Mouse (Mus musculus) NIH3T3 (cell line): Measurements from ENCODE around the gene Slc1a3.

Source experiments
- DNase-seq: peaks from one replicate; pipeline ENCODE4 v3.0.0-alpha.2; 2012; ENCODE audit warnings: low read depth

The Slc1a3 gene

DNA sequence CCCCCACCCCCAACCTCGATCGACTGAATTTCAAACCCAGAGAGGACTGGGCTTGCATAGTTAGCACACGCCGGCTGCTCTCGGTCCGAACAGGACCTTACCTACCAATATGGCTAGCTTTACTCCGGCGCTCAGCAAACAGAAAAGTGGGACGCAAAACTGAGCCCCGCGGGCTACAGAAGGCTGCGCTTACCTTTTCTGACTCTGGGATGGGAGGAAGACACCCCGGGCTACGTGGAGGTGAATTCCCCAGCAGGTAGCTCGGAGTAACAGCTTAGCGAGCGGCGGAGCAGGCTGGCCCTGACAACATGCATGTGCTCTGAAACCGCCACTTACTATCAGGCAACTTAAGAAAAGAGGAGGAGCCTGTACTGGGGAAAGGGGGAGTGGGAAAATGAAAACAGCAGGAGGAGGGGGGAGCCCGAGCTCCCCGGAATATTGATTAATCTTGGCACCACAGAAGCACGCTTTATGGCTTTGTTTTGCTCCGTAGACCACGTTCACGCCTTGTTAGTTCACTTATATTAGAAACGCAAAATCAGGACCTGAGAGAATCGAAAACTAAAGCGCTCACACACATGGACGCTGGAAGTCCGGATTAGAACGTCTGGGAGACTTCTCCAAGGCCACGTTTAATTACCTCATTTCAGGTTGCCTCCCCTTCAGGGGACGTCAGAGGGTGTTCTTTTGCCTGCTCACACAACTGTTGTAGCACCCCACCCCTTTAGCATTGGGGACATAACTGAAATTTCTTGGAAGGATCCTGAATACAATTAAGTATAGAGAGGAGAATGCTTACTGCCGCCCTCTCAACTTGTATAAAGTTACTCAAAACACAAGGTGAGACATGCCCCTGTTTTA is at the start of gene Slc1a3:
Slc1a3 (minus strand) TSS at position 619 of the 861 bp plus-strand sequence.
- peak; percentile 75 for DNase-seq

DNA sequence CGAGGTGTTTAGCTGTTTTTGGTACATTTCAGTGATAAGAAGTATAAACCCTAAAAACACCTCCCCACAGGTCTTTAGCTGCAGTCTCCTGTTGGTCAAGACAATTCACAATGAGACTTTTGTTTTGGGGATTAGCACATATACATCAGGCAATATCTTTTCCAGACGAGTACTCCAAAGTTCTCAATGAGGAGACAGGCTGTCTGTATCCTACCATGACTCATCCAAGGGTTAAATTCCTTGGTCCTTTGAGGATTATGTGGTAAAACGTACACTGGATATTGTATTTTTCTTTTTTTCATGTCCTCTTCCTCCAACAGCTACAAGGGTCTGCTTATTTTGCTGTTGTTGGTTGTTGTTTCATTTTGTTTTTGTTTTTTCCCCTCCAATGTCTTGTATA is 48.5 kb upstream of the Slc1a3 start:
- peak; percentile 70 for DNase-seq

DNA sequence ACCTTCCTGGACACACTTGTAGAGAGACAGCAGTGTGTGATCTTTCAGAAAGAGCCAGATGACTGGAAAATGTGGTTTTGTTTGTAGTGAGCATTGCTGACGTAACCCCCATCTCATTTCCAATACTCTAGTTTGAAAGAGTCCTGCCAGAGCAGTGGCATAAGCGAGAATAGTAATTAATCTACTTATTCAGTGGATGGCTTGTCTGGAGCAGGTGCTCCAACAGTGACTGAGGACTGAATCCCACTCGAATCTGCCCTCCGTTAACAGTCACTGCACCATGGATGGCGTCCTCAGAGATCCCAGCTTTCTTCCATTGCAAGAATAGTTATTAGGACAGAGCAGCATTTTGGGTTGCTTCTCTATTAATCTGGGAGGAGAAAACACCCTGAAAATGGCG is 45.9 kb upstream of the Slc1a3 start:
- DNase-seq, result no peak

DNA sequence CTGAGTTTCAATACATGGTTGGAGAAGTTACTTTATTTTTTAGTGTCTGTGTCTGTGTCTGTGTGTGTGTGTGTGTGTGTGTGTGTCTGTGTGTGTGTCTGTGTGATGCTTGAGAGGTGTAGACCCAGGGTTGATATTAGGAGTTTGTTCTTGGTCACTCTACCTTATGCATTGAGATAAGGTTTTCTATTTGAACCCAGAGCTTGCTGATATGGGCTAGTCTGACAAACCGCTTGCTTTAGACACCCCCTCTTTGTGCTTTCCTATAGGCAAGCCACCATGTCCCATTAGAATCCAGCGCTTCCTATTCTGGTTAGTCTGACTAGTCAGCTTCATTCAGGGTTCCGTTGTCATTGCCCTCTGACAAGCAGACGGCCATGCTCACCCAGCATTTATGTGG is 39.2 kb upstream of the Slc1a3 start:
- DNase-seq, result no peak

DNA sequence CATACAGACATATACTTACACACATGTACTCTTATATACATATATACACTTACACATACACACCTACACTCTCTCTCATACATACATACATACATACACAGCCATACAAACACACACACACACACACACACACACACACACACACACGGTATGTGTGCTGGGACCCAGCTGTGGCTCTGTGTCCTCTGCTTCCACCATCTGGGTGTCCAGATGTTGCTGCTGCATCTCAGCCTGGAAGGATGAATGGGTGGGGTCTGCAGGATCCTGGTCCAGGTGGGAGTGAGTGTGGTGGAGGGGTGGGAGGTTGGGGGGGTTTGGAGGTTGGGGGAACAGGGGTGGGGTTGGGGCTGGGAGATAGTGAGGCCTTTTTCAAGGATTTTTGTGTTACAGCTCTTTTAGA is 38.2 kb upstream of the Slc1a3 start:
- no peak for DNase-seq

DNA sequence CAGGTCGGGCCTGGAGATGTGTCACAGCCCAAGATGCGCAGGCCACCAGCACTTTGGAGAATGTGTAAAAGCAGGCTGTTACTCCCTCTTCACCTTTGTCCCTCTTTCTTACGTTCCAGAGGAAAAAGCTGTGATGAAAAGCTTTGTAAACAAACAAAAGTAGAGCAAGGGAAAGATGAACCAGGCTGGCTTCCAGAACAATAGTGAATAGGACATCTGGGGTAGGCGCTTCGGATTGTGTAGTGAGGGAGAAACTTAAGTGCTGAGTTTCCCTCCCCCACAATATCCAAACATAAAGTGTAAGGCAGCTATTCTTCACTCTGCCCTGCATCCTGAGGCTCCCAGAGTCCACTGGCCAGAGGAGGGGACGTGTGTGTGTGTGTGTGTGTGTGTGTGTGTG is 31.0 kb upstream of the Slc1a3 start:
- DNase-seq, result no peak

DNA sequence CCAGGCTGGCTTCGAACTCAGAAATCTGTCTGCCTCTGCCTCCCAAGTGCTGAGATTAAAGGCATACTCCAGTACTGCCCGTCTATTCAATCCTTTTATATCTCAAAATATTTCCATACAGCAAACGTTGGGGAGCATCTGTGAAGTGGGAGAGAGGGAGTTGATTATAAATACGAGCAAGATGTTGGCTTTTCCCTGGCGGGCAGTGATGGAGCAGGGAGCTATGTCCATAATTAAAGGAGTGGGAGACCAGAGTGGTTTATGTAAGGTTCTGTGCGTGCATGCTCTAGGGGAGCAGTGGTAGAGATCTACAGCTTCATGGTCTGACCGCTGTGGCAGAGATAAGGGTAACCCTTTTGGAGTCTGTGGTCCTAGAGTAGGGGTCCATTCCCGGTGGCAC is 30.2 kb upstream of the Slc1a3 start:
- no peak for DNase-seq

DNA sequence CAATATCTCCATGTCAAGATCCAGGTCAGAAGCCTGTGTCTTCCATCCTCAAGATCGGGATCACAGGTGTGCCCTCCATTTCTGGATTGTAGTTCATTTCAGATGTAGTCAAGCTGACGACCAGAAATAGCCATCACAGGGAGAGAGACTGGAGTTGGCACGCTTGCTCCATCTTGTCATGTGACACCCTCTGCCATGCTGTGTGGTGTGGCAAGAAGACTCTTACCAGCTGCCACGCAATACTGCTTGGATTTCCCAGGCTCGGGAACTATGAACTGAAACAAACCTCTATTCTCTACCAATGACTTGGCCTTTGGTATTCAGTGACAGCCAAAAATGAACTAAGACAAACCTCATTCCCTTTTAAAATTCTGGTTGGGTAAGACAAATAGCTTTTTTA is 27.6 kb upstream of the Slc1a3 start:
- DNase-seq, result no peak

DNA sequence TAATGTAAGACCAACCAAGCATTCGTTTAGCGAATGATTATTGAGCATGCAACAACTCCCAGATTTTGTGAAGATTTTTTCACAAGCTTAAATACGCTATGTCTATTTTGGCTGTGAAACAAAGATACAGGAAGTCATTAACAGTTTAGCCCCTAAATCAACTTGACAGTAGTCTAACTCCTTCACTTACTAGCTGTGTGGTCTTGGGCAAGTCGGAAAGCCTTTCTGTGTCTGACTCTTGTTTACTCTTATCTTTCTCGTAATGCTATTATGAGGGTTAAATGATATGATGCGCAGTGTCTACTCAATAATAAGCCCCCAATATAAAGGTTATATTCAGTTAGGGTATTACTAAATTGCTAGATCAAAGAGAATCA is 23.8 kb upstream of the Slc1a3 start:
- DNase-seq, result no peak

DNA sequence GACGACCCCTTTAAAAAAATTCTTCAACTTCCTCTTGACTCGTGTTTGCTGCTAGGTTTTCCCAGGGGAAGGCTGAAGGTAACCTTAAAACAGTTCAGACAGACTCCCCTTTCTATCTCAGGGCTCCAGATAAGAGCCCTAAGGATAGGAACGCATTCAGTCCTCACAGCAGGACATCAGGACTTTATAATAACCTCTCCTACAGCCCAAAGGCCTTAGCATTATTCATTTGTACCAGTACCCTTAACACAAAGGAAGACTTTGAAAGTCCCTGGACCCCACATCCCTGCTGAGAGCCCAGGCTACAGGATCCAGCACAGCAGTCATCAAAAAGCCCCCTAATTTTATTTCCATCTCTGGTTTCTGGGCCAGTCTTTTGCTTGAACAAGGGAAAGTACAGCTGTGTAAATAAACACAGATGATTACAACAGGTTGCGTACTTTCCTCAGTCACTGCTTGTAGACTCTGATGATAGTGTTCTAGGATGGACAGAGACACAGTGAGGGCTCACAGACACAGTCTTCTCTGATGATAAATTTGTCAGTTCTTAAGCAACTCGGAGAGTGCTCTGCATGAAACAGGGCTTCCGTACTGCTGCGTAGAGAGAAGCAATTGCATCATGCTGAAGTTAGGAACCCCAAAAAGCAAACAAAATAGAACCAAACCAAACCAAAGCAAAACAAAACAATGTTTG is 23.3 kb upstream of the Slc1a3 start:
- DNase-seq, result no peak

DNA sequence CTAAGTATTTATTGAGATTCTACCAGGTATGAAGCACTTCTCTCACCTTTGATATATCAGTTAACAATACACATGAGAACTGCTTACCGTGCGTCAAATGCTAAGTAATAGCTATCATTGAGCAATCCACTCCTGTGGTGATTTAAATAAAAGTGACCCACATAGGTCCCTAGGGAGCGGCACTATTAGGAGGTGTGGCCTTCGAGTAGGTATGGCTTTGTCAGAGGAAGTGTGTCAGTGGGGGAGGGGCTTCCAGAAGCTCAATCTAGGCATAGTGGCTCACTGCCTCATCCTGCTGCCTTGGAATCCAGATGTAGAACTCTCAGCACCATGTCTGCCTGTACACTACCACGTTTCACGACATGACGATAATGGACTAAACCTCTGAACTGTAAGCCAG is 18.3 kb upstream of the Slc1a3 start:
- no peak for DNase-seq

DNA sequence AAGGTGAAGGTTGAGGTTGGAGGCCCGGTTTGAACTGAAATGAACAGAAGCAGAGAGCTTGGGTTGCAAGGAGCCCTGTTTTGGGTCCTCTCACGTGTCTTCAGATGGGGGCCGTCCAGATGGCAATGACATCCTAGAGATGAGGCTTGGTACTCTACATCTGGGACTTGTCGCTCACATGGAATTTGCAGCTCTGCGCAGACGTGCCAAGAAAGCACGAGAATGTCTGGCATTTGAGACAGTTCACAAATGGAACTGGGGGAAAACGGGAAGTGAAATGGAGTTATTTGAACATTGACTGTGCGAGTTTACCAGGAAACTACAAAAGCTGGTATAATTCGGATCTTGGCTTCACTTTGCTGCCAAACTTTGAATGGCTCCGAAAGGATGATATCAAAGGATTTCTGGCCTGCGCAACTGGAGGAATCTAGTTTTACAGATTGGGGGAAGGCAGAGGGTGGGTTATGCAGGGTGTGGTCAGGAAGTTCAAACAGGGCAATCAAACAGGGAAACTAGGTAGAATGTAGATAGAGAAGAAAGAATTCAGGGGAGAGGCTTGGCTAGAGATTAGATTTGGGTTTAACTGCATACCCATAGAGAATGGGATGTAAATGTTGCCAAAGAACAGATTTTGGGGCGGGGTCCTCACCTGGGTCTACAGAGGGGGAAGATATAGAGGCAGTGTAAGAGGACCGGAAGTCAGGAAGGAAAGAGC is 12.0 kb upstream of the Slc1a3 start:
- peak; percentile 40 for DNase-seq

DNA sequence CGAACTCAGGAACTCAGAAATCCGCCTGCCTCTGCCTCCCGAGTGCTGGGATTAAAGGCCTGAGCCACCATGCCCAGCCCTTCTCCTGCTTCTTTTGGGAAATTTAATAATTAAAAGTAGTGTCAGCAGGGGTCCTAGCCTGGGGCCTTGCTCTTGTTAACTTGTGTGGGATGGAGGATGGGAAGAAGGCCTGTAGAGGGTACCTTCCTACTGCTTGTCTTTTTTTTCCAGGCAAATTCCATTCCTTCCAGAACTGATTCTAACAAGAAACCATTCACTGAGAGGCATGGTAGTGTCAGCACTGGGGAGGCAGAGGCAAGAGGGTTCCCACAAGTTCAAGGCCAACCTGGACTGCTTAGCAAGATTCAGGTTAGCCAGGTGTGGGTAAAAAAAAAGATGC is 11.2 kb upstream of the Slc1a3 start:
- no peak for DNase-seq

DNA sequence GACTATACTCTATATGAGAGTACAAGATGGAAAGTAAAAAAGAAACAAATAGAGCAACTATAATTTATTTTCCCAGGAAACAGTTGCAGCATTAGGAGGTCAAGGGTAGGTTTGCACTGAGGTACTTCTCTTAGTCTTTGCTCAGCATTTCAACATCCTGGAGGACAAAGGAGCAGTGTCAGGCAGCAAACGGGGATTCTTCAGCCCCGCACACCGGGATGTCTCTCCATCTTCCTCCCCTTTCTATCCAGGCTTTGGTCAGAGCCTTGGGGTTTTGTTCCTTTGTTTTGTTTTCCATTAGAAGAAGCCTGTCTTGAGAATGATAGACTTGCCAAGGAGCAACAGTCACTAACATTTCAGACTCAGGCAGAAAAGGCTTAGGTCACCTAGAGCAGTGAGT is 10.4 kb upstream of the Slc1a3 start:
- no peak for DNase-seq

DNA sequence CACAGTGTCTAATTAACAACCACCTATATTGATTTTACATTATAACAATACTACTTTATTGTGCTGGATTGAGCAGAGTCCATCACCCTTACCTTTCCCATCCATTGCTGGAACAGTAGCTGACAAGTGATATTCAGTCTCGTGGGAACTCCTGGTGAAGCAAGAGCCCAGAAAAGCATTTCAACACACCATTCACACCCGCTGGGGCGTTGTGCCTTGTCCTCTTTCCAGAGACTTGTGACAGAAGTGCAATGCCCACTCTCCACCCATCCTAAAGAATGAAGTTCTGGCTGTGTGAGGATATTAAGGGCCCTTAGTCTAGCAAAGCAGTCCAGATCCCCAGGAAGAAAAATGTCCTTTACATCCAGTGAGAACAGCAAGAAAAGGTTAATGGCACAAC is 7.9 kb upstream of the Slc1a3 start:
- DNase-seq, result no peak

DNA sequence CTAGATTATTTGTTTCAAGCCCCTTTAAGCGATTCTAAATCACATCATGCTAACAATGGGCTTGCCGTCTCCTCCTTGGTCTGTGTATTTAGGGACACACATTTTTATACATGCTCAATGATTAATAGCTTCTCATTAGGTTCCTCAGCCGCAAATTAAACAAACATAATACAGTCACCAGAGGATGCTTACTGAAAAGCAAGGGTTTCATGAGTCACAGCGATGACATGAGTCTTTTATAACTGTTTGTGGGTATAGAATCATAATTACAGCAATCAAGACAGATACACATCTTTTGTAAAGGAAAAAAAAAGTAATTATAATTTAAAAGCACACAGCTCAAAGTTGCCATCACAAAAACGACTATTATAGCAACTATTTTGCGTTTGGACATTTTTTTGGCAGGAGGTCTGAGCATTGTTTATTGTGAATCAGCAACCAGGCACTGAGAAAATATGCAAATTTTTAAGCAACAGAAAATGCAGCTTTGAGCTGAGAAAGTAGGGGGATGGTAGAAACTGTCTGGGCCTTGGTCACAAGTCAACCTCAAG is 6.5 kb upstream of the Slc1a3 start:
- peak; percentile 56 for DNase-seq

DNA sequence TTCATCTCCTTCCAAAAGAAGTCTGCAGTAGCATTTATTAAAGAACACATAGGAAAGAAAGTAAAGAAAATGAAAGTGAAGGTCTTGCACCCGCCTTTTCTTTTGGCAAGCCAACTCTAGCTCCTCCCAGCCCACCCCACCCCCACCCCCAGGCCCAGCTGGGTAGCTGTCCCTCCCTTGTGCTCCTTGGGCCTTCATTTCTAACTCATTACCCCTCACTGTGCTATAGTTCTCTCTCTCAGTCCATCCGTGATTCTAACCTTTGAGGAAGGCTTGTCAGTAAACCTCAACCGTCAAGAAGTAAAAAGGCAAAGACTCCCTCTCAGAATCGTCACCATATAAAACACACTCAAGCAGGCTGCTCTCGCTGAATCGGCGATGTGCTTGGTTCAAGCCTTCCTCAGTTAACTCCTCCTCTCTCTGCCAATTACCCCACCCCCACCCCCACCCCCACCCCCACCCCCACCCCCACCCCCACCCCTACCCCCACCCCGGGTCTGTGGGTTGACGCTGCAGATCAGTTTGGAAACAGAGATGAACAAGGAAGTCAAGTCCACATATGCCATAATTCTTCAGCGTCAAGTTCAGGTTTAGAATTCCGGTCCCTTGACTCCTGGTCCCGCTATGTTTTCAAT is 5.9 kb upstream of the Slc1a3 start:
- DNase-seq, result peak; percentile 29

DNA sequence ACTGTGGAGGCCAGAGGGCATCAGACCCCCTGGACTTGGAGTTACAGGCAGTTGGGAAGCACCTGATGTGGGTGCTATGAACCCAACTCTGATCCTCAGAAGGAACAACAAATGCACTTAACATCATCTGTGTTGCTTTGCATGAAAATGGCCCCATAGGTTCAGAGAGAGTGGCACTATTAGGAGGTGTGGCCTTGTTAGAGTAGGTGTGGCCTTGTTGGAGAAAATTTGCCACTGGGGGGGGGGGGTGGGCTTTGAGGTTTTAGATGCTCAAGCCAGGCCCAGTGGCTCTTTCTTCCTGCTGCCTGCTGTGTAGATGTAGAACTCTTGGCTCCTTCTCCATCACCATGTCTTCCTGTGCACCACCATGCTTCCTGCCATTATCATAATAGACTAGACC is 5.1 kb upstream of the Slc1a3 start:
- no peak for DNase-seq

DNA sequence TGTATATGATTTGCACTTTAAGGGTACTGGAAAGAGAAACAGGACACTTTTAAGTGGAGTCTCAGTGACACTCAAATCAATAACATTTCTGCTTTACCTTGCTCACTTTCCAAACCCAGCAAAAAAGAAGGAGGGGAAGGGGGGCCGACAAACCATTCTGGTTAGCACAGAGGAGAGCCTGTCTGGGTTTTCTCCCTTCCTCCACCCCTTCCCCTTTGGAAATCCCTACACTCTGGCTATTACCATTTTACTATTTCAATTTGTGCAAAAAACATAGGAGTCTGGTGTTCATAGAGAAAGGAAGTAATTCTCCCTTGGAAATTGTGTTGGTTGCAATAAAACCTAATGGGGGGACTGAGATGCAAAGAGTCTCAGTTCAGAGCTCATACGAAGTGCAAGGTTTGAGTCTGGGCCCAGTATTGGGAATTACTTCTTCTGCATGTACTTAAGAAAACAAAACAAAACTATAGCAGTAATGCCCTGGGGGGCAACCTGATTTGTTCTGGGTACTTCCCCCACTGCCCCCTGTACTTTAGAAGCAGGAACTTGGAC is 1.9 kb upstream of the Slc1a3 start:
- no peak for DNase-seq

DNA sequence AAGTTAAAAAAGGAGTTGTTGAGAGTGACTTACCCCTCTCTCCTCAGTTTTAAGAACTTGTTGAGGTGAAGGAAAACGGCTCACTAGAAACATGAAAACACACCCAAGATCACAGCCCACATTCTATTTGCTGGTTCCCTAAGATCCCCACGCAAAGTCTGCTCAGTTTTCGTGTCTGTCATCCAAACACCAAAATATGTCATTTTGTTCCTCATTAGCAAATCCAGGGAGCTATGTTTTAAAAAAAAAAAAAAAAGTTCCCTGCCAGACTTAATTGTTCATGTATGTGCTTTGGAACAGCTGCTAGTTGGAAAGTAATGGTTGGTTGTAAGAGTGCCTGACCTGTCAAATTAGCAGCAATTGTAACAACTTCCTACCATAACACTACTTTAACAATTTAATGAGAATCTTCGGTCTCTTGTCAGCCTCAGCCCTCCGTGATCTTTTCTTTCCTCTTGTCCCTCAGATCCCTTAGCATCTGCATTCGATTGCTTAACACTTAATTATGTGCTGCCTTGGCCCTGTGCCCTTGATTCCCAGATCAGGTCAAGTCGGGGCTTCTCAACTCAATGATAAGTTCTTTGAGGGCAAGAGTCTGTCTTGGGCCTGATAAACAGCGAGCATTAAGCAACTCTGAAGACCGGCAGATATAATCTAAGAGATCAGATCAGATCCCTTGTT is 1.2 kb upstream of the Slc1a3 start:
- no peak for DNase-seq

DNA sequence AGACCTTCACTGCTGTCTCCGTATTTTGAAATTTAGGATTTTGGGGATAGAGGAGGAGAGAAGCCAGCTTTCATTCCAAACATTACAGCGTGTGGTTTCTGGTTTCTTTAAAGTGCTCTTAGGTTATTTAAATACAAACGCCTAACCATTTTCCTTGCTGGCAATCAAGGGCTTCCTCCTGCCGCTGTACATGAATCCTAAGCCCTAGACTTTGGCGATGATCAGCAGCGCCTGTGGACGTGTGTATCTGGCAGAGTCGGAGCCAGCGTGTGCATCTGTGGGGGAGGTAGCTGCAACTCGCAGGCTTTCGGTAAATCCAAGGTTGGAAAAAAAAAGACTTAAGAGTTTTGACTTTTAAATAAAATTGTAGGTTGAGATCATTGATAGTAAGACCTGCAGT is 986 bp downstream of the Slc1a3 start:
- peak; percentile 72 for DNase-seq
